Comparison of ENCODE assay signal across 11 mouse cellular contexts in genomic region chr2:51982288-51982687, GRCm38 (mm10). TPM values are rescaled to one million over a fixed set of nuclear protein-coding genes. Genes with fewer than 3 reads are reported as not detected.
DNase-seq lines count a peak whose midpoint lies in the region; ATAC-seq lines count a peak whose summit lies in the region.
"Had no signal": no experiment of that assay in that cellular context is flagged by ENCODE, and none has a peak within 500 bp of the region (broad histone marks: within the 10 kb centered on the region; RNA-seq: fewer than 3 reads in every experiment).

No protein-coding gene starts in this region.

- H3K4me1 ChIP-seq in kidney, embryonic 15.5 days = peaks cover 11% of the 10 kb centered on the region
- H3K4me1 ChIP-seq in limb, embryonic 10.5 days = peaks cover 10% of the 10 kb centered on the region

- no peaks in the 10 kb centered on the region for H3K27me3 ChIP-seq in kidney, embryonic 15.5 days
- no peaks in the 10 kb centered on the region for H3K27me3 ChIP-seq in limb, embryonic 10.5 days (ENCODE audit: low read depth, poor library complexity, severe bottlenecking)
- H3K27me3 ChIP-seq: limb, embryonic 13.5 days had no signal

- peak; percentile 18 for DNase-seq in adrenal gland, postnatal 14 days
- no peak for DNase-seq in adrenal gland, postnatal 10 days
- no peak for DNase-seq in kidney, adult 9 months
- DNase-seq in limb, embryonic 10.5 days (ENCODE audit: low spot score) = peak; percentile 31
- no peak for DNase-seq in layer of hippocampus, adult 9-10 months (ENCODE audit: low spot score)
- no peak for DNase-seq in ovary, postnatal 10 days (ENCODE audit: low spot score)
- DNase-seq: cerebellum, adult 8-10 months; thymus, postnatal 14 days had no signal

- H3K9ac ChIP-seq in kidney, embryonic 15.5 days = no peak overlapping the region
- H3K9ac ChIP-seq: limb, embryonic 13.5 days had no signal

- H3K4me3 ChIP-seq in kidney, embryonic 15.5 days (replicated peaks) = no peak overlapping the region
- no peak overlapping the region for H3K4me3 ChIP-seq in limb, embryonic 10.5 days
- H3K4me3 ChIP-seq: limb, embryonic 13.5 days had no signal

- 47% methylated on average over 13 of the region's 13 CpGs for WGBS in kidney, embryonic 15.5 days
- WGBS in limb, embryonic 10.5 days = 72% methylated on average over 13 of the region's 13 CpGs

- peak overlapping the region; percentile 38 for H3K4me2 ChIP-seq in kidney, embryonic 15.5 days

- no peaks in the 10 kb centered on the region for H3K36me3 ChIP-seq in kidney, embryonic 15.5 days
- no peaks in the 10 kb centered on the region for H3K36me3 ChIP-seq in limb, embryonic 10.5 days
- H3K36me3 ChIP-seq: limb, embryonic 13.5 days had no signal

- no peak; the same call in 1 of the 2 replicates for ATAC-seq in kidney, embryonic 15.5 days (replicated peaks; ENCODE audit: low FRiP score)
- ATAC-seq in monocyte, adult 5-6 weeks (replicated peaks; ENCODE audit: insufficient number of reproducible peaks, low FRiP score, low TSS enrichment, poor library complexity, severe bottlenecking) = peak; percentile 43; the same call in 1 of the 2 replicates

- H3K27ac ChIP-seq in kidney, embryonic 15.5 days = peak overlapping the region; percentile 64
- H3K27ac ChIP-seq in limb, embryonic 10.5 days = no peak overlapping the region
- H3K27ac ChIP-seq: limb, embryonic 13.5 days had no signal

- 0 out of 2 replicates have a peak, but pooled peaks cover 3% of the 10 kb centered on the region for H3K9me3 ChIP-seq in kidney, embryonic 15.5 days (replicated peaks)
- no peaks in the 10 kb centered on the region for H3K9me3 ChIP-seq in limb, embryonic 10.5 days (replicated peaks)
- H3K9me3 ChIP-seq: limb, embryonic 13.5 days had no signal

RNA-seq across cellular contexts. Expression of gene Nmi, which starts 9.0 kb away (rescaled TPM):
- 11.3 and 12.7 TPM in 2 replicates for total RNA-seq in adrenal gland, postnatal 14 days (2021)
- 10 to 100 TPM; 11.8 to 13.9 TPM for total RNA-seq in adrenal gland, postnatal 10 days (2021)
- polyA plus RNA-seq in kidney, embryonic 15.5 days (2015; fragmentation: Nextera tagmentation; extraction: Ambion mirVana) = 16.0 and 16.4 TPM in 2 replicates
- 5.8 and 6.3 TPM in 2 replicates for polyA plus RNA-seq in limb, embryonic 10.5 days (2016; fragmentation: Nextera tagmentation; extraction: Ambion mirVana)
- total RNA-seq in monocyte, adult 5-6 weeks (2017) = 91.7 to 159 TPM (median 151 TPM) in 3 replicates

RNA-seq across cellular contexts. Expression of gene Rbm43, which starts 47.3 kb away (rescaled TPM):
- 15.7 and 18.7 TPM in 2 replicates for total RNA-seq in adrenal gland, postnatal 14 days (2021)
- total RNA-seq in adrenal gland, postnatal 10 days (2021) = 10 to 100 TPM; 14.7 to 18.1 TPM
- 12.9 and 13.2 TPM in 2 replicates for polyA plus RNA-seq in kidney, embryonic 15.5 days (2015; fragmentation: Nextera tagmentation; extraction: Ambion mirVana)
- 8.9 and 9.0 TPM in 2 replicates for polyA plus RNA-seq in limb, embryonic 10.5 days (2016; fragmentation: Nextera tagmentation; extraction: Ambion mirVana)
- 15.0 to 30.3 TPM (median 16.0 TPM) in 3 replicates for total RNA-seq in monocyte, adult 5-6 weeks (2017)

RNA-seq across cellular contexts. Expression of gene Tnfaip6, which starts 55.5 kb away (rescaled TPM):
- total RNA-seq in adrenal gland, postnatal 14 days (2021) = 0.98 and 4.7 TPM in 2 replicates
- total RNA-seq in adrenal gland, postnatal 10 days (2021) = 1 to 10 TPM; 2.3 to 3.5 TPM
- 8.2 and 9.5 TPM in 2 replicates for polyA plus RNA-seq in kidney, embryonic 15.5 days (2015; fragmentation: Nextera tagmentation; extraction: Ambion mirVana)
- polyA plus RNA-seq in limb, embryonic 10.5 days (2016; fragmentation: Nextera tagmentation; extraction: Ambion mirVana) = 49.8 and 58.5 TPM in 2 replicates
- total RNA-seq in monocyte, adult 5-6 weeks (2017) = 0.57 TPM in 1 of 3 replicates, not detected in the others

Comparison
In these comparisons a context has a peak if more than half of its experiments do, and no peak if none do; other contexts are left out.
1. DNase-seq: peak in adrenal gland, postnatal 14 days (single experiment) and limb, embryonic 10.5 days (single experiment); none in adrenal gland, postnatal 10 days (single experiment), kidney, adult 9 months (single experiment), layer of hippocampus, adult 9-10 months (single experiment) and ovary, postnatal 10 days (single experiment).